Mouse (Mus musculus) layer of hippocampus, adult 11-12 months (tissue): ENCODE data around the gene Skap1.
A peak's percentile ranks its signal among the peaks of the same experiment; 100 is the strongest.
"Not testable (repeated sequence)": the region's sequence is repeated elsewhere in the genome, so short reads cannot be mapped to it uniquely, and the experiment has no call there.

ENCODE experiments used
- DNase-seq: peaks from one replicate; pipeline ENCODE4 v3.0.0; 2022; ENCODE audit warnings: low spot score

Skap1 gene

DNA sequence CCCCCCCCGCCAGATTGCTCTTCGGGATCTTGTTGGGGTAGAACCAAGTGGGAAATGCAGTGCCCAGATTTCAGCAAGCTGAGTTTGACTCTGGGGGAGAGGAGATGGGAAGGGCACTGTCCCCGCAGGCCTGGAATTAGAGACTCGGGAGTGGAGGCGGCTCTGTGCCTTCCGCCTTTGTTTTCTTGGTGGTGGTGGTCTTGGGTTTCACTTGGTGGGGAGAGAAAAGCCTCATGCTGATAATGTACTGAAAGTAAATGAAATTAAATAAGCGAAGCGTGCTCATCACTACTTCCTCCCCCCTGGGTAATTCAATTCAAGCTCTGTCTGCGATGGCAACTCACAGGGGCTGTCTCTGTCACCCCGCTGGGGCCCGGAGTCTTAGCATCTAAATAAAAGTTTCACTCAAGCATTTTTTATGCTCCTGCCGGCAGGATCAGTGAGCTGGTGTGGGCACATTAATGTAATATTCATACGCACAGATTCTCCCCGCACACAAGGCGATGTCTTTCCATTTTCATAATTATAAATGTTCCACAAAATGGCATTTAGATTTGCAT, 231.9 kb downstream of the Skap1 start:
- DNase-seq, result no peak

DNA sequence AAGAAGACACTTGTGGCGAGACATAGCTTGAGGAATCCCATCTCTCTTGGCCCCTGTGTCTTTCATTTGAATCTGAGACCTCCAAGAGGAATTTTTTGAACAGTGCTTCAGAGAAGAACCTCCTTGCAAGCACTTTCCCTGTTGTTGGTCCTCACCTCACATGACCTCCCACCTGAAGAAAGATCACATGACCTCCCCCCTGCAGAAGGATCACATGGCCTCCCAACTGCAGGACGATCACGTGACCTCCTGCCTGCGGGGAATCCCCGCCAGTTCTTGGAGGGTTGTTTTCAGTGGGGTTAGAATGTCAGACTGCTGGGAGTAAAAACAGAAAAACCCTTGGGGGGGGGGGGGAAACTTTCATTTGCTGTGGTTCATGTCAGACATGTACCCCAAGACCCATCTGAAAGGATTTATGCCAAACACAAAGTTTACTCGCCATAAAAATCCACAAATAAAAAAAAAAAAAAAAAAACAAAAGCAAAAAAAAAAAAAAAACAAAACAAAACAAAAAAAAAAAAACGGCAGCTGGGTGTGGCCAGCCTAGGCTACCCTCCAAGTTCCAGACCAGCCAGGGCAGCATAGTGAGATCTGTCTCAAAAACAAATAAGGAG, 232.6 kb downstream of the Skap1 start:
- DNase-seq, result no peak

DNA sequence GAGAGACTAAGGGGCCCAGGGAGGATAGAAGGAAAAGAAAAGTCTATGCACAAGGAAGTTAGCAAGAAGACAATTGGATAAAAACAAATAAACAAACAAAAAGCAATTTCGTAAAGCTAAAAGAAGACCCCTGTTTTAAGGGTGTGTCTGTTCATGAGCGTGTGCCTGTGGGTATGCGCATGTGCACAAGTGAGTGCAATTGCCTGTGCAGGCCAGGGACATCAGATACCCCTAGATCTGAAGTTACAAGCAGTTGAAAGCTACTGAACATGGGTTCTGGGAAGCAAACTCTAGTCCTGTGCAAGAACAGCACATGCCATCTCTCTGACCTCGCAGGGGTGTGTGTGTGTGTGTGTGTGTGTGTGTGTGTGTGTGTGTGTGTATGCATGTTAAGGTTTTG, 233.1 kb downstream of the Skap1 start:
- DNase-seq, result no peak

DNA sequence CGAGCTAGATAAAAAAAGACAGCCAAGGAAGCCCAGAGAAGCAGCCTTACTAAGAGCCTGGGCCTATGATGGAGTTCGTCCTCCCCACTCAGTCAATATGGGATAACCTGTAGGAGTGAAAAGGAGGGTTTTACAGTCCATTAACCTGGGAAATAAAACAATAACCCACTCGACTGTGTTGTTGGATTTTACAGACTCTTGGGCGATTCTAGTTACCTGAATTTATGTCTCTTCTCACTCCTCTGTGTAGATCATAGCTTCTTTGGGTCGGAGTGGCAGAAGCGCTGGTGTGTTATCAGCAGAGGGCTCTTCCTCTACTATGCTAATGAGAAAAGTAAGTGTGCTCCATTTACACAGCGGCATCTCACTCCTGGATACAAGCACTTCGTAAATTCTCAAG, 239.4 kb downstream of the Skap1 start:
- DNase-seq, result no peak

DNA sequence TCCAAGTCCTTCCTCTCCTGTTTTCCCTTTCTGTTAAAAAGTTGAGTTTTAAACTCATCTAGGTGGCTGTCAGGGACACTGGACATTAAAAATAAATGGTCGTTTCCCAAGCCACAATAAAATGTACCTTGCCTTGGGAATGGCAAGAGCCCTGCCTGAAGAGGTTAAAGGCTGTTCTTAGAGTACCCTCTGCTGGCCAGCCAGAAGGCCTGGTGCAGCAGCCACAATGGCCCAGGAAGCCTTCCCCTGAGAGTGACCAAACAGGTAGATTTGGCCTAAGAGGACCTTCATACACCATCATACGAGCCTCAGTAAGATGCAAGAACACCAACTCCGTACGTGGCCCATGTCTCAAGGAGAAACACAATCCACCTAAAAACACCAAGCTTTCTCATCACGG, 246.9 kb downstream of the Skap1 start:
- no peak for DNase-seq

- DNase-seq, result no peak
These were observed 247.3 kb downstream of the Skap1 start for GRCm38 (mm10) chr11:96711670-96712069.

DNA sequence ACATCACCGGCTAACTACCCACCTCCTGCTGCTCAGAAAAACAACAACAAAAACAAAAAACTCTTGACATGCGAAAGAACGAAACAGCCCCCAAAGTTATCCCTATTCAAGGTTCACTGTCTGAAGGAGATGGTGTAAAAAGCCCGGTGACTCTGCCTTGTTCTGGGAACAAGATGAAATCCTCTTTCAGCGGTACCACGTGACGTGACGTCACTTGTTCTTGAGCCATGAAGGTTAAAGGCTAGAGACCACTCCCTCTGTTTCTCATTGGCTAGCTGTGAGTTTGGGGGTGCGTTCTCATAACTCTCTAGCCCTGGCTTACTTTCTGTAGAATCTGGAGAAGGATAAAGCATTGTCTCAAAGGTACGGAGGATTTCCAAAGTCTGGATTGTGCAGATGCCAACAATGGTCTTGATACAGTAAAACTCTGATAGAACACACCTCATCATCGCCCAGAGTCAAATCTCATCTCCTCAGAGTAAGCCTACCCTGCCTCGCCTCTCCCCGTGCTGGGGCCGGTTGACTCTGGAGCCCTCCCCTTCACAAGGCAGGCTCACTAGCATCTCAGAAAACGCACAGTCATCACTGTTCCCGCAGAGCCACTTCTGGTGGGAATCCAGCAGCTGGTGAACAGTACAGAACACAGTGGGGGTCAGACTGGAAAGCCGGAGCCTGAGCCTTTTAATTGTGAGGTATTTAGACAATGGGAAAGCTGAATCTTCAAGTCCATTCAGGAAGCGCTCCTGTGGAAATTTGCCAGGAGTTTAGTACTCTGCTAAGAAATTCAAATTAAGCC, 249.0 kb downstream of the Skap1 start:
- DNase-seq, result no peak

DNA sequence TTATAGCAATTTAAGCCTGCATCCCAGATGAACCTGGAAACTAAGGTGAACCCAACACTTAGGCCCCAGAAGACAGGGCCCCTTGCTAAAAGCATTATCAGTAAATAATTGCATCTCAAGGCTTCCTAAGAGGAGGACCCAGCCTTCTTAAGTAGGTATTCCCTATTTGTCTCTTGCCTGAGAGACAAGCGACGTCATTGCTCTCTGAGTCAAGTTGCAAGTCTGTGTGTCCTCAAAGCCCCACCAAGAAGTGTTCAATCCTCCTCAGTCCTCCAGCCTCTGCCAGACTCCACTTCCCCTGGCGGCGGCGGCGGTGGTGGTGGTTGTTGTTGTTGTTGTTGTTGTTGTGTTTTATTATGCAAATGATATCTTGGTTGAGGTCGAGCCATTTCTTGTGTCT, 249.6 kb downstream of the Skap1 start:
- DNase-seq, result no peak

- not testable (repeated sequence) for DNase-seq
These were observed 250.8 kb downstream of the Skap1 start for GRCm38 (mm10) chr11:96715168-96715567.

GRCm38 (mm10) chr11:96718609-96719008, 254.2 kb downstream of the Skap1 start:
- DNase-seq, result no peak

- DNase-seq, result no peak
These were observed 261.4 kb downstream of the Skap1 start for GRCm38 (mm10) chr11:96725833-96726232.

DNA sequence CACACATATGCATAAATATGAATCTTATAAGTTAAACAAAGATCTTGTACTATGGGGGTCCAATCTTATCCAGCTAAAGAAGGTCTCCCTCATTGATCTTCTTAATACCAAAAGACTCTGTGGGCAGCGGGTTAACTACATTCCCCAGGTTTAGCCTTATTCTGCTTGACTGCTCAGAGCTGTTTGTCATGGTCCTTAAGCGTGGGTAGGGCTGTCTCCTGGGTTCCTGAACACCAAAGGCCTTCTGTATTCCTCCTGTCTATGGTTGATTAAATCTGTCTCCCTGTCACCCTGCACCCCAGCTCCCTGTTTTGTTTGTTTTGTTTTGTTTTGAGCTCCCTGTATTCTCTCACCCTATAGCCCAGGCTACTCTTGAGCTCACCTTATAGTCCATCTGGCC, 264.2 kb downstream of the Skap1 start:
- DNase-seq, result no peak

DNA sequence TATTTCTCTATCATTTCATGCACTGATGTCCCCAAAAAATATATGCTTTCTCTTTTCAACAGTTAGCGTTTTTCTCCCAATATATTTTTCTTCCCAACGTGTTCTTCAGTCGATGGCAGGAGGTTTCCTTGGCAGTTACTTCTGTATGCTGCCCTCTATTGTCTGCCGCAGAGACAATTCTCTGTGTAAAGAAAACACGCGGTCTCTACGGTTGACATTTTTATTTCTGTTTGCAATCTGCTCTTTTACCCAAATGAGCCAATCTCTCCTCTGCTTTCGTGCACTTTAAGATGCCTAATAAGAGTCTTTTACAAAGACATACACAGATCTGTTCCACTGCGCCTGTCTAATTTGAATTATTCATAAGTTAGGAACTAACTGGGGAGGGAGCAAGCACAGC, 265.1 kb downstream of the Skap1 start:
- DNase-seq, result peak; percentile 14

- DNase-seq, result no peak
These were observed 265.9 kb downstream of the Skap1 start for GRCm38 (mm10) chr11:96730327-96730726.

GRCm38 (mm10) chr11:96732657-96733056, 268.3 kb downstream of the Skap1 start:
- DNase-seq, result no peak

DNA sequence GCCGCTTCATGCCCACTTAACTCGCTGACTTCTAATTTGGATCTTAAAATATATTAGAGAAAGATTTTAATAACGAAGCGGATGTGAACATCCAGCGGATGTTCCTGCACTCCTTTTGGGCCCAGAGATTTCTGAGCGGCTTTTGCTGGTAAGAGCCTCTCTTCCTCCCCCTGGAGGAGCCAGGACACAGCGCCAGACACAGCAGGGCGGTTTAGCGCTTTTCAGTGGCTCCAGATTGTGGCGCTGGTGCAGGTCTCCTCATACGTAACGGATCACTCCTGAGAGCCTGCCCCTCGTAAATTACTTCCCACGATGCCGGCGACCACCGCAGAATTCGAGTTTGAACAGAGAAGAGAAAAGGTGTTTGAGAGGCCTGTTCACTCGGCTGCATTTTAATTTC, 271.5 kb downstream of the Skap1 start:
- peak; percentile 41 for DNase-seq

- no peak for DNase-seq
These were observed 272.0 kb downstream of the Skap1 start for GRCm38 (mm10) chr11:96736361-96736760.

DNA sequence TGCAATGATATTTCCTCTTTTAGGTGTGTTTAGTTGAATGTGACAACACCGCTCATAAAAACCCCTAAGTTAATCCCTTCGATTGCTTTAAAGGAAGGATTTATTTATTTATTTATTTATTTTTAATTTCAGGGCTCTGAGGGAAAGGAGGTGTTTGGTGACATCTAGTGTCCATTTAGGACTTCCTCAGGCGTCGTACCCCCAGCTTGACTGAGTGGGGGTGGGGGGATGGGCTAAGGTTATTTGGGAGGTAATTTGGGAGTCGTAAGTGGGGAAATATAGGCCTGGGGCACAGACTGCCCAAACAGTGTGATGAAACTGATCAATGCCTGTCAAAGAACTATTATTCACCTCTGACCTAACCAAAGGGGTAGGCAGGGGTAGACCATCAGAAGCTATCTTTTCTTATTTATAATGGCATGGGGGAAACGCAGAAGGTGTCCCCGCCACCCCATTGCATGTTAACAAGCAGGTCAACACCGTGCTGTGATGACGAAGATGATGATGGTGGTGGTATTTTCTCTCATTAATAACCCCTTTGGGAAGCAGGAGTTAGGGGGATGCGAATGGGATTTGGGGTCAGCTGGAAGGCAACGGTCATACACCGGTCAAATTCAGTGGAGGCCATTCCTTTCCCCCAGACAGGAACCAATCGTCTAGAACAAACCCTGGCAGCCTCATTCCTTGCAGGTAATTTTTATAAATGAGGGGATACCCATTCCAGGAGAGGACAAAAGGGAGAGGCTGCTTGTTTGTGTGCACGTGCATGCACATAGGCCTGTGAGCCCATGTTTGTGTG, 273.5 kb downstream of the Skap1 start:
- no peak for DNase-seq

GRCm38 (mm10) chr11:96740796-96741195, 276.4 kb downstream of the Skap1 start:
- DNase-seq, result no peak

- no peak for DNase-seq
These were observed 277.6 kb downstream of the Skap1 start for GRCm38 (mm10) chr11:96741995-96742394.

DNA sequence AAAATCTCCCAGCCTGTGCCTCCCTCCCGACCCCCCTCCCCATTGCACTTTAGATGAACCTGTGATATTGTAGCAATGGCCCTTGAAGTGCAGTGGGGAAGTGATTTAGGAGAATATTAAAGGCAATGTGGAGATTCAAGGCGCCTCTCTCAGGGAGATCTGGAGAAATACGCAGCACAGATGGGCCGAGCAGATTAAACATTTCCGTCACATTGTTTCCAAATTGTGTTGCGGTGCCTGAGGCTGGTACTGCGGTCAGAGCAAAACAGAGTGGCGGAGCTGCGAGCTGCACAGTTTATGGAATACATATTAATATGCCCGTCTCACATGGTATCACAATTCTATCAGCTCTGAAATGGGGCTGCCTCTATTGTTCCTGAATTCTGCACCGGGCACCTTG, 278.6 kb downstream of the Skap1 start:
- DNase-seq, result no peak

GRCm38 (mm10) chr11:96743891-96744290, 279.5 kb downstream of the Skap1 start:
- no peak for DNase-seq

DNA sequence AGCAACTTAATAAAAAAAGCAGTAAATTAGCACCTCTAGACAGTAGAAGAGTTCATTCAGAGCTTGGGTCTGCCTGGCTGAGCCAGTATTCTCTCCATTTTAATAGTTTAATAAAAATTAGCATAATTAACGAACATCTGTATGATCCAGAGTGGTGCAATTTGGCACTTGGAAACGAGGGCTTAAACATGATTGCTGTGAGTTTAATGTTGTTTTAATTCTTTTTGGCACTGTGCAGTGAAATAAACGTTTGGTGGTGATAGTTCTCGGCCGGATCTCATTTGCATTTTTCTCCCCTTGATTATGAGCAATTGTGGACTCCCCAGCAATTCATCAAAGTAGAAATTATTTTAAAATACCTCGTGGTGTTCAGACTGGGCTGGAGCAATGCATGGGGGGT, 282.3 kb downstream of the Skap1 start:
- DNase-seq, result no peak
